Mouse (Mus musculus): ENCODE measurements around the gene Lrrc37a. TPM values are rescaled to one million over a fixed set of nuclear protein-coding genes. Genes with fewer than 3 reads are reported as not detected.
A peak's percentile ranks its signal among the peaks of the same experiment; 100 is the strongest.
"Not testable (repeated sequence)": the region's sequence is repeated elsewhere in the genome, so short reads cannot be mapped to it uniquely, and the experiment has no call there.

Gene Lrrc37a
- polyA plus RNA-seq, 1 experiment from 2014 or later = not detected

DNA sequence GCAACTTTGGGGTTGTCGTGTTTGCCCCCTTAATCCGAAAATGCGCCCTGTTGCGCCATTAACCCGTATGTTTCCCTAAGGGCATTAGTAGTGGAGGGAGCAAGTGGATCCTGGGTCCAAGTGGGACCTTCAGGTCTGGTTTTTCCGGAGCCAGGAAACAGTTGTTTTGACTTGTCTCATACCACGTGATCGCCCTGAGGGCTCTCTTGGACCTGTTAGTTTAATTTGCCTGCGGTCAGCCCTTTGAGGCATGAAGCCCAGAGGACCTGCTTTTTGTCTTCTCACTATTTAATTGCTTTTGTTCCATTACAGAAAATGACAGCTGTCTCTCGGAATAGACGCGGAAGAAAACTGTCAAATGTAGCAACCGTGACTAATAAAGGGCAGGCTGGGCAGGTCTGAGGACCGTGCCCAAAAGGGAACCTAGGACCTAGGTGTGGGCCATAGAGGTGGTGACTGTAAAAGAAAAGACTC is 91.4 kb downstream of the Lrrc37a start:
- no peak overlapping the region for H3K27ac ChIP-seq
- WGBS = 2% methylated on average over 14 of the region's 14 CpGs
- peak; percentile 50 for ATAC-seq (ENCODE audit: insufficient number of reproducible peaks, insufficient read depth, low FRiP score, low TSS enrichment, low read depth)

DNA sequence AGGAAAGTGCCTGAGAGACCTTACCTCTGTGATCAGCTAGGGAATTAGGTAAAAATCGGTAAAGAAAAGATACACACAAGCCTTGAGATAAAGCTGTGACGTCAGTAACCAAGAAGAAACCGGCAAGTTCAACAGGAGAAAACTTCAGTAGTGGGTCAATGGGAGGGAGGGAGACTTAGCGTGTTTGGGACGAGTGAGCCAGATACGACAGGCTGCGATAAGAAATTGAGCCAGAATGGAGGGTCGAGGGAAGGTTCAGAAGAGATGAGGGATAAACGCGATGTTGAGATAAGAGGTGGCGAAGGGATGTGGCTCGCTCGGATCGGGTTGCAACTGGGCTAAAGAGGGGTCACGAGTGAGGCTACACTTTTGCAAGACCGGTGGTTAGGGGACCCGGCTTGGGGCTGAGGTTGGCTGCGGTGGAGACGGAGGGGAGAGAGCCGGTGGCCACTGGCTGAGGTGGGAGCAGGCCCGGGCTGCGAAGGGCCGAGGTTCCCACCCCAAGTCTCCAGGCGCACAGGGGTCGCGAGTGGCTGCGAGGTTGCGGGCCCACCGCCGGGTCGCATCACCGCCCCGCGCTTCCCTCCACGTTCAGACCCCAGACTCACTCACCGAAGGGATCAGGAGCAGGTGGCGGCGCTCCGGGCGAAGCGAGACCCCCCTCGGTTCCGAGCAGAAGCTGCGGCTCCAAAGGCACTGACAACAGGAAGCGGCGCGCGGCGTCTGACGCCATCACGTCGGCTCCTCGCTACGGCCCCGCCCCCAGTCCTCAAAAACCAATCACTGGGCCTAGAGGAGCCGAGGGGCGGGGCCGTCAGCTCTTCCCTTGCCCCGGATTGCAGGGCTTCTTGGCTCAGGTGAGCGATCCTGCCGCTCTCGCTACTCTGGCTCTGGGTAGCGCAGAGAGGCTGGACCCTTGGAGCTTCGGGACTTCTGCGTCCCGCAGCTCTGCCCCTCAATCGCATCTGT is 92.1 kb downstream of the Lrrc37a start, which contains the start of gene Plekhm1:
Plekhm1 (minus strand) TSS at position 707 of the 969 bp plus-strand sequence.
- Histone ChIP-seq H3K4me1 (replicated peaks) (peaks cover 15% of the 10 kb centered on the region), H3K9me3 (no peaks in the 10 kb centered on the region), H3K4me2 (peak within 1 kb of the TSS; percentile 86), H3K27me3 (peaks cover 4% of the 10 kb centered on the region; the same call in 1 of the 2 replicates), H3K36me3 (no peaks in the 10 kb centered on the region), H3K9ac (replicated peaks) (peak within 1 kb of the TSS; percentile 70), H3K27ac (no peak within 1 kb of the TSS), H3K4me3 (replicated peaks) (peak within 1 kb of the TSS; percentile 75)
- under 1% methylated on average over 67 of the region's 67 CpGs for WGBS
- peak; percentile 96 for ATAC-seq (ENCODE audit: insufficient number of reproducible peaks, insufficient read depth, low FRiP score, low TSS enrichment, low read depth)

More for the DNA sequence above, 91.4 kb downstream of the Lrrc37a start:
- Histone ChIP-seq H3K36me3 (no peaks in the 10 kb centered on the region), H3K27me3 (peaks cover 4% of the 10 kb centered on the region; the same call in 1 of the 2 replicates), H3K9ac (replicated peaks) (peak overlapping the region; percentile 40; the same call in 1 of the 2 replicates), H3K4me2 (peak overlapping the region; percentile 86), H3K9me3 (no peaks in the 10 kb centered on the region), H3K4me1 (replicated peaks) (peaks cover 15% of the 10 kb centered on the region), H3K4me3 (replicated peaks) (peak overlapping the region; percentile 75)

DNA sequence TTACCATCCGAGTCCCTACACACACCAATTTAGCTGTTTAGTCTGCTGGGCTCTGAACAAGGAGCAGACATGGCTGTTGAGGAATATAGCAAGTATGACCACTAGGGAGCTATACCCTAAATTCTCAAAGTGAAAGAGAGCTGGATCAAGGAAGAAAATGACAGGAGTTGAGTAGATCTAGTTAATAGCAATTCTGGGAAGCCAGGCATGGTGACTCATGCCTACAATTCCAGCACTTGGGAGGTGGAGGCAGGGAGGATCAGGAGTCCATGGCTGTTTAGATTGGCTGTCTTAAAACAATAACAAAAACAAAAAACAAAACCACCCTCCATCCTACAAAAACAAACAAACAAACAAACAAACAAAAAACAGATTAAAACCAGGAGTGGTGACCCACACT is 93.1 kb downstream of the Lrrc37a start:
- H3K4me2 ChIP-seq = peak overlapping the region; percentile 86
- no peak for ATAC-seq (ENCODE audit: insufficient number of reproducible peaks, insufficient read depth, low FRiP score, low TSS enrichment, low read depth)
- H3K27ac ChIP-seq = no peak overlapping the region
- peaks cover 4% of the 10 kb centered on the region; the same call in 1 of the 2 replicates for H3K27me3 ChIP-seq
- H3K9ac ChIP-seq (replicated peaks) = no peak overlapping the region
- H3K9me3 ChIP-seq = no peaks in the 10 kb centered on the region
- WGBS = 59% methylated on average over 1 of the region's 1 CpGs
- peaks cover 4% of the 10 kb centered on the region; the same call in 1 of the 2 replicates for H3K36me3 ChIP-seq
- H3K4me1 ChIP-seq (replicated peaks) = peaks cover 15% of the 10 kb centered on the region
- H3K4me3 ChIP-seq (replicated peaks) = peak overlapping the region; percentile 75; the same call in 1 of the 2 replicates

DNA sequence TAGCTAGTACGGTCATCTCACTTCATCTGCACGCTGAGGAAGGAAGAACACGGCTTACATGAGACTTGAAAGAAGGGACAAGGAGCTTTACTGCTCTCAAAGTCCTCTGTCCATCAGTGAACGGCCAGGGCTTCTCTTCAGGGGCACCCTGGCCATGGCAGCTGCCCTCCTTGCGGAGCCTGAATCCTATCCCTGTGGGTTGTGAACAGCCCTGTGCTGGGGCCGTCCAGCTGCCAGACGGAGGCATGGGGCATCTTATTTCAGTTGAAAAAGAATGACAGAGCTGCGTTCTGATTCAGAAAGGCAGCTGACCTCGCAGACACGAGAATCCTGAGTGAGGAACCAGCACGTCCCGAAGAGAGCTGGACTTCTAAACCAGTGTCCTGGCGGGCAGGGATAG is 95.5 kb downstream of the Lrrc37a start:
- Histone ChIP-seq H3K27ac (no peak overlapping the region), H3K9me3 (no peaks in the 10 kb centered on the region), H3K36me3 (peaks cover 18% of the 10 kb centered on the region; the same call in 1 of the 2 replicates), H3K4me1 (replicated peaks) (peaks cover 15% of the 10 kb centered on the region), H3K4me3 (replicated peaks) (no peak overlapping the region), H3K4me2 (no peak overlapping the region), H3K27me3 (no peaks in the 10 kb centered on the region), H3K9ac (replicated peaks) (no peak overlapping the region)
- ATAC-seq (ENCODE audit: insufficient number of reproducible peaks, insufficient read depth, low FRiP score, low TSS enrichment, low read depth) = no peak
- WGBS = 89% methylated on average over 13 of the region's 13 CpGs

DNA sequence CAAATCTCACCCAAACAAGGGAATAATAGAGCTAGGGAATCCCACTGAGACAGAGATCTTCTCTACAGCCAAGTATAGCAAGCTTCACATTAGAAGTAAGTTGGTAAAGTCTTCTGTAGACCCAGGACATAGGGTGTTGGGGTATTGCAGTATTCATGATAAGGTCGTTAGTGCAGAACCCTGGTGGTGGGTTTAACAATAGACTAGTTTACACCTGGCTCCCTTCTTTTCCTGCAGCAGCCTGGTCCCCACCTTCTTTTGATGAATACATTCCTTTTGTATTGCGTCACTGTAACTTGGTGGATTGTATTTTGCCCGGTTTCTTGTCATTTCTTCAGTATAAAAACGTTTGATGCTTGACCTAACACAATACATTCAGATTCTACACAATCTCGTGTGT is 97.3 kb downstream of the Lrrc37a start:
- 72% methylated on average over 5 of the region's 5 CpGs for WGBS
- not testable (repeated sequence) for H3K9ac ChIP-seq (replicated peaks); H3K9me3 ChIP-seq; H3K4me2 ChIP-seq; ATAC-seq (ENCODE audit: insufficient number of reproducible peaks, insufficient read depth, low FRiP score, low TSS enrichment, low read depth); H3K27ac ChIP-seq; H3K4me3 ChIP-seq (replicated peaks); H3K27me3 ChIP-seq
- H3K36me3 ChIP-seq = peaks cover 32% of the 10 kb centered on the region; the same call in 1 of the 2 replicates
- H3K4me1 ChIP-seq (replicated peaks) = peaks cover 10% of the 10 kb centered on the region

DNA sequence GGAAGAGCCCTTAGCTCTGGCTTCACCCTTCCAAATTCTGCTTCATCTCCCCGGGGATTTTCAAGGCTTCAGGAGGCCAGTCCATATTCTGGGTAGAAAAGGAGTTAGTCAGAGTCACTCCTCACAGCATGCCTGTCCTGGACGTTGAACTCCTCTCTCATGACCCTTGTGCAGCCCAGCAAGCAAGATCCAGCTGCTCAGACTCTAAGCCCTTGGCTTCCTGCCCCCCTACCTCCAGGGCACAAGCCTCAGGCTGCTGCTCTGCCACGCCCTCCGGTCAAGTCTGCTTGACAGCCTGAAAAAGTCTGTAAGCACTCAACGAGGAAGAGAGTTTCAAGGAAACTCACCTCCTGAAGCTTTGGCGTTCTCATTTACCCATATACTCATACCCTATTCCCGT is 97.8 kb downstream of the Lrrc37a start:
- WGBS = 80% methylated on average over 7 of the region's 7 CpGs
- H3K36me3 ChIP-seq = peaks cover 33% of the 10 kb centered on the region; the same call in 1 of the 2 replicates

DNA sequence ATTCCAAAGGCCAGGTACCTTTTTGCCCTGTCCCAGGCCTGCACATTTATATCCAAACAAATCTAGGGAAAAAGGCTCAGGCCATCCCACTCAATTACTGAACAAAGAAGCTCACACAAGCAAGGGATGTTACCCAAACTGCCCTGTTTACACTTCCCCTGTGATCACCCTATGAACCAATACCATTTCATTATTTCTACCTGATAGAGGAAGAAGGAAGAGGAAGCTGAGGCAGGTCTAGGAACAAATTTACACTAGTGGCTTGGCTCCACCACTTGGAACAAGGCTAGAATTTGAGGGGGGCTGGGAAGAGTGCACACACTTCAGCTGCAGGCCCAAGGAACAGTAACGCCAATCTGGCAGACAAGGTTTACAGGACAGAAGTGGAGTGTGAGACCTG is 98.6 kb downstream of the Lrrc37a start:
- Histone ChIP-seq H3K9ac (replicated peaks) (no peak overlapping the region), H3K9me3 (no peaks in the 10 kb centered on the region), H3K4me3 (replicated peaks) (no peak overlapping the region), H3K4me1 (replicated peaks) (no peaks in the 10 kb centered on the region), H3K27me3 (no peaks in the 10 kb centered on the region), H3K36me3 (peaks cover 38% of the 10 kb centered on the region; the same call in 1 of the 2 replicates), H3K4me2 (no peak overlapping the region), H3K27ac (no peak overlapping the region)
- ATAC-seq (ENCODE audit: insufficient number of reproducible peaks, insufficient read depth, low FRiP score, low TSS enrichment, low read depth) = no peak
- WGBS = 85% methylated on average over 1 of the region's 1 CpGs

More for the DNA sequence above, 97.8 kb downstream of the Lrrc37a start:
- Histone ChIP-seq H3K4me2 (no peak overlapping the region), H3K4me3 (replicated peaks) (no peak overlapping the region), H3K4me1 (replicated peaks) (peaks cover 5% of the 10 kb centered on the region), H3K9ac (replicated peaks) (no peak overlapping the region), H3K27ac (no peak overlapping the region), H3K27me3 (no peaks in the 10 kb centered on the region), H3K9me3 (no peaks in the 10 kb centered on the region)
- ATAC-seq (ENCODE audit: insufficient number of reproducible peaks, insufficient read depth, low FRiP score, low TSS enrichment, low read depth) = no peak

DNA sequence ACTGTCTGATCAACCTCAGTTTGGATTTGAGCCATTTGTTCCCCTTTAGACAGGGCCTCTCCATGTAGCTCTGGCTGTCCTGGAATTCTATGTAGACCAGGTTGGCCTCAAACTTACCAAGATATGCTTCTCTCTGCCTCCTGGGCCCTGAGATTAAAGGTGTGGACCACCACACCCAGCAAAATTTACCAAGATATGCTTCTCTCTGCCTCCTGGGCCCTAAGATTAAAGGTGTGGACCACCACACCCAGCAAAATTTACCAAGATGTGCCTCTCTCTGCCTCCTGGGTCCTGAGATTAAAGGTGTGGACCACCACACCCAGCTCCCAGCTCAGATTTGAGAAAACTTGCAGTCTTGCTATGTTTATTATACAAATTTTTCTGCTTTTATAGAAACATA is 99.8 kb downstream of the Lrrc37a start:
- ATAC-seq (ENCODE audit: insufficient number of reproducible peaks, insufficient read depth, low FRiP score, low TSS enrichment, low read depth) = no peak
- H3K4me1 ChIP-seq (replicated peaks) = no peaks in the 10 kb centered on the region
- H3K4me3 ChIP-seq (replicated peaks) = no peak overlapping the region
- H3K9me3 ChIP-seq = no peaks in the 10 kb centered on the region
- H3K27me3 ChIP-seq = no peaks in the 10 kb centered on the region
- peaks cover 38% of the 10 kb centered on the region; the same call in 1 of the 2 replicates for H3K36me3 ChIP-seq
- H3K27ac ChIP-seq = no peak overlapping the region
- H3K4me2 ChIP-seq = no peak overlapping the region
- no peak overlapping the region for H3K9ac ChIP-seq (replicated peaks)

DNA sequence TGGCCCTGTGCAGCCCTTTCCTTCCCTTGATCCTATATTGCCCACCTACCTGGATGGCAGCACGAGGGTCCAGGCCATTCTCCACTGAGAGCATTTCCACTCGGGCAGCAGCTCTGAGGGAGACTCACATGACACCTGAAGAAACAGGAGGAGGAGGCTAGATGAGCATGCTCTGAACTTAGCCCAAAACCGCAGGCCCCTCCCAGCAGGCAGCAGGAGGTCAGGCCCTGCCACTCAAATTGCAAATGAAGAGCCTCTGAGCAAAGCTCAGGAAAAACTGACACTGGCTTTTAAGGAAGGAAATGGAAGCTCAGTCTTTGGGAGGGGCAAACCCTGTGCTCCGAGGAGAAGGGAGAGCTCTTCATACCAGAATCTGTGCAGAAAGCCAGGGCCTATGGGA is 100.6 kb downstream of the Lrrc37a start:
- WGBS = 63% methylated on average over 4 of the region's 4 CpGs
- Histone ChIP-seq H3K36me3 (peaks cover 38% of the 10 kb centered on the region; the same call in 1 of the 2 replicates), H3K4me3 (replicated peaks) (no peak overlapping the region), H3K9me3 (no peaks in the 10 kb centered on the region), H3K9ac (replicated peaks) (no peak overlapping the region), H3K4me1 (replicated peaks) (no peaks in the 10 kb centered on the region), H3K4me2 (no peak overlapping the region), H3K27me3 (no peaks in the 10 kb centered on the region), H3K27ac (no peak overlapping the region)
- ATAC-seq (ENCODE audit: insufficient number of reproducible peaks, insufficient read depth, low FRiP score, low TSS enrichment, low read depth) = no peak

DNA sequence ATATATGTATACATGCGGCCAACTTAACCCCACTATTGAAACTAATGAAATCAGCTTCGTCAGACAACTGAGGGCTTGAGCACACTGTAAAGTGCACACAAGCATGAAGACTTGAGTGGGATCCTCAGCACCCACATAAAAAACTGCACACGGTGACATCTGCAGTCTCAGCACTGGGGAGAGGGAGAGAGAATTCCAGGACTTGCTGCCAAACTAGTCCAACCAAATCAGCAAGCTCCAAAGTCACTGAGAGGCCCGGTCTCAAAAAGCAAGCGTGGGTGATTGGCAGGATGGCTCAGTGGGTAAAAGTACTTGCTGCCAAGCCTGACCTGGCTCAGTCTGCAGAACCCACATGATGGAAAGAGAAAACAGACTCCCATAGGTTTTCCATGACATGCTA is 101.7 kb downstream of the Lrrc37a start:
- H3K9me3 ChIP-seq = no peaks in the 10 kb centered on the region
- peaks cover 38% of the 10 kb centered on the region; the same call in 1 of the 2 replicates for H3K36me3 ChIP-seq
- H3K9ac ChIP-seq (replicated peaks) = no peak overlapping the region
- H3K27ac ChIP-seq = no peak overlapping the region
- 91% methylated on average over 5 of the region's 5 CpGs for WGBS
- H3K4me2 ChIP-seq = no peak overlapping the region
- no peaks in the 10 kb centered on the region for H3K4me1 ChIP-seq (replicated peaks)
- H3K4me3 ChIP-seq (replicated peaks) = no peak overlapping the region
- H3K27me3 ChIP-seq = no peaks in the 10 kb centered on the region
- no peak for ATAC-seq (ENCODE audit: insufficient number of reproducible peaks, insufficient read depth, low FRiP score, low TSS enrichment, low read depth)

DNA sequence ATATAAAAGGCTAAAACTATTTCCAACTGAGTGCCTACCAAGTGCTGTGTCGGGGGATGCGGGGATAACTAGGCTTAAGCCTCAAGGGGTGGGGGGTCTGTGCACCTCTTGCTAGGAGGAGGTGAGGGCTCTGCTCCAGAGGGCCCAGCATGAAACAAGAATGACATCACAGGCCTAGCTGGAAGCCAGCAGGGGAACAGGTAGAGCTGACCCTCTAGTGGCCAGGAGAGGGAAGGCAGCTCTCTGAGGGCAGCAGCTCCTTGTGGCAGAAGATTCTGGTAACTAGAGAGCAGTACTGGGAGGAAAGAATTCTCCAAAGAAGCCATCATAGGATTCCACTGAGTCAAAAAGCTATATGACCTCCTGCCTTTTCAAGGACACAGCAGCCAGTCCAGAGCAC is 102.2 kb downstream of the Lrrc37a start:
- Histone ChIP-seq H3K4me2 (no peak overlapping the region), H3K4me1 (replicated peaks) (no peaks in the 10 kb centered on the region), H3K27me3 (no peaks in the 10 kb centered on the region), H3K4me3 (replicated peaks) (no peak overlapping the region), H3K9me3 (no peaks in the 10 kb centered on the region), H3K36me3 (peaks cover 38% of the 10 kb centered on the region; the same call in 1 of the 2 replicates), H3K9ac (replicated peaks) (no peak overlapping the region), H3K27ac (no peak overlapping the region)
- ATAC-seq (ENCODE audit: insufficient number of reproducible peaks, insufficient read depth, low FRiP score, low TSS enrichment, low read depth) = no peak
- 70% methylated on average over 2 of the region's 2 CpGs for WGBS

Data from limb, embryonic 12.5 days (tissue).